Mouse (Mus musculus): ENCODE results near the gene Nit1. TPM values are rescaled to one million over a fixed set of nuclear protein-coding genes. Genes with fewer than 3 reads are reported as not detected.

Gene Nit1
- polyA plus RNA-seq, 1 experiment, result 34.7 TPM

GRCm38 (mm10) chr1:171298226-171298625 is 47.2 kb downstream of the Nit1 start:
- no peak for TF ChIP-seq POLR2A (IDR thresholded peaks at IDR 0.05; ENCODE audit: borderline replicate concordance, low read depth, low read length)
- no peak for TF ChIP-seq CTCF (IDR thresholded peaks at IDR 0.05; ENCODE audit: low read depth, low read length)
- no peak overlapping the region for H3K4me3 ChIP-seq (ENCODE audit: insufficient read depth, low read length)
- H3K27ac ChIP-seq (ENCODE audit: insufficient read depth, low read depth, low read length), result no peak overlapping the region
- peaks cover 2% of the 10 kb centered on the region; the same call in 1 of the 2 replicates for H3K4me1 ChIP-seq (ENCODE audit: control insufficient read depth, insufficient read depth, low read length)

GRCm38 (mm10) chr1:171295063-171295402 is 50.4 kb downstream of the Nit1 start:
- H3K4me3 ChIP-seq (ENCODE audit: insufficient read depth, low read length), result peak overlapping the region; percentile 68
- peak overlapping the region; percentile 88 for H3K27ac ChIP-seq (ENCODE audit: insufficient read depth, low read depth, low read length)
- H3K4me1 ChIP-seq (ENCODE audit: control insufficient read depth, insufficient read depth, low read length), result peaks cover 2% of the 10 kb centered on the region; the same call in 1 of the 2 replicates
- TF ChIP-seq POLR2A (IDR thresholded peaks at IDR 0.05; ENCODE audit: borderline replicate concordance, low read depth, low read length), result no peak
- no peak for TF ChIP-seq CTCF (IDR thresholded peaks at IDR 0.05; ENCODE audit: low read depth, low read length)

GRCm38 (mm10) chr1:171294298-171295062 is 51.0 kb downstream of the Nit1 start, which contains the start of gene Ufc1:
Gene Ufc1, minus strand, starts transcription at chr1:171295024.
- H3K27ac ChIP-seq (ENCODE audit: insufficient read depth, low read depth, low read length), result peak within 1 kb of the TSS; percentile 88
- no peak for TF ChIP-seq CTCF (IDR thresholded peaks at IDR 0.05; ENCODE audit: low read depth, low read length)
- TF ChIP-seq POLR2A (IDR thresholded peaks at IDR 0.05; ENCODE audit: borderline replicate concordance, low read depth, low read length), result no peak
- peak within 1 kb of the TSS; percentile 68 for H3K4me3 ChIP-seq (ENCODE audit: insufficient read depth, low read length)
- peaks cover 2% of the 10 kb centered on the region; the same call in 1 of the 2 replicates for H3K4me1 ChIP-seq (ENCODE audit: control insufficient read depth, insufficient read depth, low read length)

- peaks cover 2% of the 10 kb centered on the region; the same call in 1 of the 2 replicates for H3K4me1 ChIP-seq (ENCODE audit: control insufficient read depth, insufficient read depth, low read length)
- no peak for TF ChIP-seq POLR2A (IDR thresholded peaks at IDR 0.05; ENCODE audit: borderline replicate concordance, low read depth, low read length)
- no peak for TF ChIP-seq CTCF (IDR thresholded peaks at IDR 0.05; ENCODE audit: low read depth, low read length)
- H3K4me3 ChIP-seq (ENCODE audit: insufficient read depth, low read length), result peak overlapping the region; percentile 68
- H3K27ac ChIP-seq (ENCODE audit: insufficient read depth, low read depth, low read length), result peak overlapping the region; percentile 88; the same call in 1 of the 2 replicates
These were observed 51.5 kb downstream of the Nit1 start for GRCm38 (mm10) chr1:171293906-171294297.

- no peak overlapping the region for H3K27ac ChIP-seq (ENCODE audit: insufficient read depth, low read depth, low read length)
- TF ChIP-seq POLR2A (IDR thresholded peaks at IDR 0.05; ENCODE audit: borderline replicate concordance, low read depth, low read length) (no peak), CTCF (IDR thresholded peaks at IDR 0.05; ENCODE audit: low read depth, low read length) (no peak)
- H3K4me3 ChIP-seq (ENCODE audit: insufficient read depth, low read length), result no peak overlapping the region
- peaks cover 2% of the 10 kb centered on the region; the same call in 1 of the 2 replicates for H3K4me1 ChIP-seq (ENCODE audit: control insufficient read depth, insufficient read depth, low read length)
These were observed 52.1 kb downstream of the Nit1 start for GRCm38 (mm10) chr1:171293351-171293750.

- no peak overlapping the region for H3K27ac ChIP-seq (ENCODE audit: insufficient read depth, low read depth, low read length)
- H3K4me3 ChIP-seq (ENCODE audit: insufficient read depth, low read length), result no peak overlapping the region
- TF ChIP-seq POLR2A (IDR thresholded peaks at IDR 0.05; ENCODE audit: borderline replicate concordance, low read depth, low read length), result no peak
- no peak for TF ChIP-seq CTCF (IDR thresholded peaks at IDR 0.05; ENCODE audit: low read depth, low read length)
- peaks cover 23% of the 10 kb centered on the region for H3K4me1 ChIP-seq (ENCODE audit: control insufficient read depth, insufficient read depth, low read length)
These were observed 57.1 kb downstream of the Nit1 start for GRCm38 (mm10) chr1:171288328-171288727.

Other genes with a start within 250 kb of the Nit1 start
- gene Cfap126, start 231.7 kb downstream of the Nit1 start, polyA plus RNA-seq (2012; ENCODE audit: insufficient read depth, insufficient read length, missing spikeins), result 4.5 and 5.7 TPM in 2 replicates
- gene Sdhc, start 195.0 kb downstream of the Nit1 start, polyA plus RNA-seq (2012; ENCODE audit: insufficient read depth, insufficient read length, missing spikeins), result 205 and 226 TPM in 2 replicates
- 2.0 TPM in 1 of 2 replicates, not detected in the other for gene Mpz, start 194.9 kb downstream of the Nit1 start, polyA plus RNA-seq (2012; ENCODE audit: insufficient read depth, insufficient read length, missing spikeins)
- 120 and 145 TPM in 2 replicates for gene Pcp4l1, start 149.4 kb downstream of the Nit1 start, polyA plus RNA-seq (2012; ENCODE audit: insufficient read depth, insufficient read length, missing spikeins)
- not detected in 2 replicates for gene Nr1i3, start 131.7 kb downstream of the Nit1 start, polyA plus RNA-seq (2012; ENCODE audit: insufficient read depth, insufficient read length, missing spikeins)
- gene Tomm40l, start 123.1 kb downstream of the Nit1 start, polyA plus RNA-seq (2012; ENCODE audit: insufficient read depth, insufficient read length, missing spikeins), result 25.8 and 27.3 TPM in 2 replicates
- gene Apoa2, start 120.6 kb downstream of the Nit1 start, polyA plus RNA-seq (2012; ENCODE audit: insufficient read depth, insufficient read length, missing spikeins), result not detected in 2 replicates
- 3,398 and 3,733 TPM in 2 replicates for gene Fcer1g, start 111.3 kb downstream of the Nit1 start, polyA plus RNA-seq (2012; ENCODE audit: insufficient read depth, insufficient read length, missing spikeins)
- 0.21 TPM in 1 of 2 replicates, not detected in the other for gene Adamts4, start 95.2 kb downstream of the Nit1 start, polyA plus RNA-seq (2012; ENCODE audit: insufficient read depth, insufficient read length, missing spikeins)
- 122 and 131 TPM in 2 replicates for gene Ndufs2, start 94.3 kb downstream of the Nit1 start, polyA plus RNA-seq (2012; ENCODE audit: insufficient read depth, insufficient read length, missing spikeins)
- 40.4 and 46.1 TPM in 2 replicates for gene B4galt3, start 75.3 kb downstream of the Nit1 start, polyA plus RNA-seq (2012; ENCODE audit: insufficient read depth, insufficient read length, missing spikeins)
- 28.1 and 38.1 TPM in 2 replicates for gene Ppox, start 64.5 kb downstream of the Nit1 start, polyA plus RNA-seq (2012; ENCODE audit: insufficient read depth, insufficient read length, missing spikeins)
- 45.1 and 53.8 TPM in 2 replicates for gene Usp21, start 57.7 kb downstream of the Nit1 start, polyA plus RNA-seq (2012; ENCODE audit: insufficient read depth, insufficient read length, missing spikeins)
- 97.2 and 100 TPM in 2 replicates for gene Ufc1, start 50.6 kb downstream of the Nit1 start, polyA plus RNA-seq (2012; ENCODE audit: insufficient read depth, insufficient read length, missing spikeins)
- 34.3 and 43.5 TPM in 2 replicates for gene Dedd, start 16.5 kb downstream of the Nit1 start, polyA plus RNA-seq (2012; ENCODE audit: insufficient read depth, insufficient read length, missing spikeins)
- gene Pfdn2, start within 50 bp of the Nit1 start, polyA plus RNA-seq (2012; ENCODE audit: insufficient read depth, insufficient read length, missing spikeins), result 64.4 and 74.8 TPM in 2 replicates
- not detected in 2 replicates for gene Klhdc9, start 15.2 kb upstream of the Nit1 start, polyA plus RNA-seq (2012; ENCODE audit: insufficient read depth, insufficient read length, missing spikeins)
- 9.7 and 11.5 TPM in 2 replicates for gene Nectin4, start 24.5 kb upstream of the Nit1 start, polyA plus RNA-seq (2012; ENCODE audit: insufficient read depth, insufficient read length, missing spikeins)
- 178 and 182 TPM in 2 replicates for gene Arhgap30, start 43.3 kb upstream of the Nit1 start, polyA plus RNA-seq (2012; ENCODE audit: insufficient read depth, insufficient read length, missing spikeins)
- gene Usf1, start 65.7 kb upstream of the Nit1 start, polyA plus RNA-seq (2012; ENCODE audit: insufficient read depth, insufficient read length, missing spikeins), result 94.4 and 98.8 TPM in 2 replicates
- 7.7 and 16.7 TPM in 2 replicates for gene Tstd1, start 73.2 kb upstream of the Nit1 start, polyA plus RNA-seq (2012; ENCODE audit: insufficient read depth, insufficient read length, missing spikeins)
- 5.9 and 6.6 TPM in 2 replicates for gene F11r, start 91.9 kb upstream of the Nit1 start, polyA plus RNA-seq (2012; ENCODE audit: insufficient read depth, insufficient read length, missing spikeins)
- gene Alyref2, start 157.8 kb upstream of the Nit1 start, polyA plus RNA-seq (2012; ENCODE audit: insufficient read depth, insufficient read length, missing spikeins), result 6.2 and 11.1 TPM in 2 replicates
- not detected in 2 replicates for gene Itln1, start 189.6 kb upstream of the Nit1 start, polyA plus RNA-seq (2012; ENCODE audit: insufficient read depth, insufficient read length, missing spikeins)
- 1.3 and 2.4 TPM in 2 replicates for gene Cd244a, start 213.5 kb upstream of the Nit1 start, polyA plus RNA-seq (2012; ENCODE audit: insufficient read depth, insufficient read length, missing spikeins)